Mouse (Mus musculus) liver, adult 2 months (tissue): ENCODE results near the gene Mrpl42.

Experiments
- CTCF ChIP-seq: fragments of 200-500 bp; IDR thresholded peaks from 2 replicates; pipeline ENCODE4 v1.5.1; 2011; ENCODE audit warnings: low read depth, low read length, control low read depth
- POLR2A ChIP-seq: fragments of 200-500 bp; IDR thresholded peaks from 2 replicates; pipeline ENCODE4 v1.6.1; 2011; ENCODE audit warnings: low read length, control low read depth; ENCODE audit not compliant: insufficient read depth; ENCODE audit errors: extremely low read depth

- no peak for TF ChIP-seq POLR2A
- no peak for TF ChIP-seq CTCF
These were observed 45.6 kb downstream of the Mrpl42 start for GRCm38 (mm10) chr10:95456103-95456502.
